Mouse (Mus musculus): ENCODE results near the gene Dohh. TPM values are rescaled to one million over a fixed set of nuclear protein-coding genes. Genes with fewer than 3 reads are reported as not detected.

Dohh gene
- polyA plus RNA-seq, 1 experiment from 2014 or later, result 61.4 TPM

DNA sequence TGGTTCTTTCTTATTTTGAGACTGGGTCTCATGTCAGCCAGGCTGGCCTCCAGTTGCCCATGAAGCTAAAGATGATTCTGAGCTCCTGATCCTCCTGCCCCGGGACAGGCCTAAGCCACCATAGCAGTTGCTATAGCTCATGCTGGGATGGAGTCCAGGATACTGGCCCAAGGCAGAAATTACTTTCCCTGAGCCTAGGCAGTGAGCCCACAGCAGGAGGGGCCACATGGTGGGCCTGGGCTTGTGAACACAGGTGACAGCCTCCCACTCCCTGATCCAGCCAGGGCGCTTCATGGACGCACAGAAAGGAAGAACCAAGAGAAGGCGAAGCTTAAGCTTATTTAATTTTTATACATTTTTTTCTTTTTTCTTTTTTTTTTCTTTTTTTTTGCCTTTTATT lies 11.6 kb downstream of the Dohh start:
- ATAC-seq (ENCODE audit: low read depth) (no peak), DNase-seq (ENCODE audit: low spot score) (no peak)
- no peak overlapping the region for H3K4me3 ChIP-seq (ENCODE audit: low read depth, low read length)
- no peaks in the 10 kb centered on the region for H3K27me3 ChIP-seq (replicated peaks; ENCODE audit: control insufficient read depth, insufficient read depth, low read length)
- H3K36me3 ChIP-seq (ENCODE audit: control insufficient read depth, insufficient read depth, low read length), result peaks cover 44% of the 10 kb centered on the region
- no peak overlapping the region for H3K9ac ChIP-seq (ENCODE audit: low read depth, low read length)
- H3K4me1 ChIP-seq (ENCODE audit: control insufficient read depth, insufficient read depth, low read length), result peaks cover 14% of the 10 kb centered on the region
- 88% methylated on average over 4 of the region's 4 CpGs for WGBS
- no peak overlapping the region for H3K4me2 ChIP-seq (ENCODE audit: low read depth, low read length)
- no peak overlapping the region for H3K27ac ChIP-seq (replicated peaks; ENCODE audit: low read depth, low read length)
- no peaks in the 10 kb centered on the region for H3K9me3 ChIP-seq (ENCODE audit: control insufficient read depth, low read length)

DNA sequence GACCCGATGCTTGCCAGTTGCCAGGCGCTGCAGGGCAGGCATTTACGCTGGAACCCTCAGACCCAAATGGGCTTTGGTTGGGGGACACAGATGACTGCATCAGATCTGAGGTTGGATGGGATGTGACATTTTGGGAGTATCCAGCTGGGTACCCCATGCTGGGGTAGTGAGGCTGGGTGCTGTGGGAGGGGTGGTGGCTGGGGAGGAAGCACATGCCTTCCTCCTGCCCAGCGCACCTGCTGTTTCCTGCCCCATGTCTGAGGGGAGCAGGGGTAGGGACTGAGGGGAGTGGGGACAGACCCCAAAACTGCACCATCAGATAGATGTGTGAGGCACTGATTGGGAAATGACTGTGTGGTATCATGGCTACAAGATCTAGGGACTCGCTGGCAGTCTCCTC lies 12.5 kb downstream of the Dohh start:
- DNase-seq (ENCODE audit: low spot score), result no peak
- Histone ChIP-seq H3K4me1 (ENCODE audit: control insufficient read depth, insufficient read depth, low read length) (peaks cover 20% of the 10 kb centered on the region), H3K9ac (ENCODE audit: low read depth, low read length) (no peak overlapping the region), H3K27ac (replicated peaks; ENCODE audit: low read depth, low read length) (no peak overlapping the region), H3K4me2 (ENCODE audit: low read depth, low read length) (no peak overlapping the region), H3K9me3 (ENCODE audit: control insufficient read depth, low read length) (no peaks in the 10 kb centered on the region), H3K36me3 (ENCODE audit: control insufficient read depth, insufficient read depth, low read length) (peaks cover 49% of the 10 kb centered on the region), H3K4me3 (ENCODE audit: low read depth, low read length) (no peak overlapping the region), H3K27me3 (replicated peaks; ENCODE audit: control insufficient read depth, insufficient read depth, low read length) (no peaks in the 10 kb centered on the region)
- WGBS, result 72% methylated on average over 5 of the region's 5 CpGs
- no peak for ATAC-seq (ENCODE audit: low read depth)

DNA sequence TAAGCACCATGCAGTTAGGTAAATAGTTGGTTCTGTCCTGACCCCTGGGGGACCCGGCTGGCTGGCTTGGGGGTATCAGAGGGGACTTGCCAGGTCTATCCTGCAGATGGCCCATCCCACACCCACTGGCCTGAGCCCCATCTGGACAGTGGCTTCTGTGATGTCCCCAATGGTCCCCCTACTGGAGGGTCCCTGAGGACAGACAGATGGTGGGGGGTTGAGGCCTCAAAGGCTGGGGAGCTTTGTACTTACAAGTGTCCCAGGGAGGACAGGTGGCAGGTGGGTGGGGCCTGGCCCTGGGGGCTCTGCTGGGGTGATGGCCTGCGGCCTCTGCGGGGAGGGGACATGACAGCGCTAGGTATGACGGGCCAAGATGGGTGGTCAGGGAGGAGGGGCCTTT lies 15.1 kb downstream of the Dohh start:
- H3K9me3 ChIP-seq (ENCODE audit: control insufficient read depth, low read length), result no peaks in the 10 kb centered on the region
- H3K27ac ChIP-seq (replicated peaks; ENCODE audit: low read depth, low read length), result no peak overlapping the region
- WGBS, result 77% methylated on average over 5 of the region's 5 CpGs

DNA sequence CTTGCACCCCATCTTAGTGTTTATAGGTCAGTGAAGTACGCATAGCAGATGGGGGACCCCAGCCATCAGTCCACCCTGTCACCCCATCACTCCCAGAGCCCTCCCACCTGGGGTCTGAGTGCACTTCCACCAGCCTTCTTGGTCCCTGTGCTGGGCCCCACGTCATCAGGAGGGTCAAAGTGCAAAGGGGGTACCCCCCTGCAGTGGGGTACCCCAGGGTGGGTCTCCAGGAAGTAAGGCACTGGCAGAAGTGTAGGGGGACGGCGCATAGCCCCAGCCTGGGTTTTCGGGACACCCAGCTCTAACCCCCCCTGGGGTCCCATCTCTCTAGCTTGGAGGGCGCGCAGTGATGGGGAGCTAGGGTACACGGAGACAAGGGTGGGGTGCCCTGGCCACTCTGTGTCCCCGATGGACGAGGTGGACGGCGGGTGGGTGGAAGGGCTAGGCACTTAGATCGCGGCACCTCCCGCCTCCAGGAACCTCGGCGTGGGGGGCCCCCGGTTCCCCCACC lies 15.6 kb downstream of the Dohh start:
- H3K27me3 ChIP-seq (replicated peaks; ENCODE audit: control insufficient read depth, insufficient read depth, low read length), result no peaks in the 10 kb centered on the region
- no peak for ATAC-seq (ENCODE audit: low read depth)
- 86% methylated on average over 17 of the region's 18 CpGs for WGBS
- no peak overlapping the region for H3K4me3 ChIP-seq (ENCODE audit: low read depth, low read length)
- peaks cover 72% of the 10 kb centered on the region for H3K36me3 ChIP-seq (ENCODE audit: control insufficient read depth, insufficient read depth, low read length)
- no peak overlapping the region for H3K9ac ChIP-seq (ENCODE audit: low read depth, low read length)
- H3K4me2 ChIP-seq (ENCODE audit: low read depth, low read length), result no peak overlapping the region
- peaks cover 23% of the 10 kb centered on the region for H3K4me1 ChIP-seq (ENCODE audit: control insufficient read depth, insufficient read depth, low read length)
- DNase-seq (ENCODE audit: low spot score), result no peak
- no peaks in the 10 kb centered on the region for H3K9me3 ChIP-seq (ENCODE audit: control insufficient read depth, low read length)
- H3K27ac ChIP-seq (replicated peaks; ENCODE audit: low read depth, low read length), result no peak overlapping the region

More for the DNA sequence above, 15.1 kb downstream of the Dohh start:
- H3K4me3 ChIP-seq (ENCODE audit: low read depth, low read length), result no peak overlapping the region
- no peaks in the 10 kb centered on the region for H3K27me3 ChIP-seq (replicated peaks; ENCODE audit: control insufficient read depth, insufficient read depth, low read length)
- no peak for DNase-seq (ENCODE audit: low spot score)
- no peak for ATAC-seq (ENCODE audit: low read depth)
- peaks cover 66% of the 10 kb centered on the region for H3K36me3 ChIP-seq (ENCODE audit: control insufficient read depth, insufficient read depth, low read length)
- no peak overlapping the region for H3K9ac ChIP-seq (ENCODE audit: low read depth, low read length)
- H3K4me2 ChIP-seq (ENCODE audit: low read depth, low read length), result no peak overlapping the region
- peaks cover 23% of the 10 kb centered on the region for H3K4me1 ChIP-seq (ENCODE audit: control insufficient read depth, insufficient read depth, low read length)

DNA sequence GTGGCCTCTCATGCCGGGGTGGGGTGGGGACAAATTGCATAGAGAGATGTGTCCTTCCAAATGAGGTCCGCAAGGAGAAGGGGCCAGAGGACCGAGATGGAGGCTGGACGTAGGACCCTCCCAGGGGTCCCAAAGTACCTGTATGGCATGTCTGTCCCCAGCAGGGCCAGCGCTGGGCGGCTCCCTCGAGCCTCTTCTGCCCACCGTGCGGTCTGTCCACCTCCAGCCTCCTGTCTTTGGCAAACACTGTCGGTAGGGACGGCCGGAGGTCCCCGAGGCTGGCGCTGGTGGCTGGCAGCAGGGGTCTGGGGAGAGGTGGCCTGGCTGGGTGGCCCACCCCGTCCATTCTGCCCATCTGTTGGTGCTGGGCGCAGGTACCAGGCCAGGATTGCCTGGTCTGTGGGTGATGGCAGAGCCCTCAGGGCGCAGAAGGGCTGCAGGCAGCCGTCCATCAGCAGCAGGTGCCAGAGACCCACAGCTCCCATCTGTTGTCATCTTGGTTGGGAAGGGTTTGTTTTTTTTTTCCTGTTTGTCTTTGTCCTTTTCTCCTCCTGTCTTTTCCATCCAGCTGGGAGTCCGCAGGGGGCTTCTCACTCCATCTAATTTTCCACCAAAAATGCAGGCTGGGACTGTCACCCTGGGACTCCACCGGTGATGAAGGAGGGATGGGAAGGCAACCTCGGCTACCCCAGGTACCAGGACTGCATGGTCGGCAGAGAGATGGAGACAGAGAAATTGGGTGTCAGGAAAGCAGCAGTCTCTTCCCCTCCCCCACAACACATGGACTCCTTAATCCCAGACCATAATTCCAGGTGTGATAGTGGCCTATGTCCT lies 16.4 kb downstream of the Dohh start:
- DNase-seq (ENCODE audit: low spot score) (no peak), ATAC-seq (ENCODE audit: low read depth) (no peak)
- no peaks in the 10 kb centered on the region for H3K9me3 ChIP-seq (ENCODE audit: control insufficient read depth, low read length)
- H3K4me2 ChIP-seq (ENCODE audit: low read depth, low read length), result no peak overlapping the region
- peaks cover 78% of the 10 kb centered on the region for H3K36me3 ChIP-seq (ENCODE audit: control insufficient read depth, insufficient read depth, low read length)
- H3K27ac ChIP-seq (replicated peaks; ENCODE audit: low read depth, low read length), result no peak overlapping the region
- H3K27me3 ChIP-seq (replicated peaks; ENCODE audit: control insufficient read depth, insufficient read depth, low read length), result no peaks in the 10 kb centered on the region
- H3K4me3 ChIP-seq (ENCODE audit: low read depth, low read length), result no peak overlapping the region
- 45% methylated on average over 17 of the region's 22 CpGs for WGBS
- peaks cover 23% of the 10 kb centered on the region for H3K4me1 ChIP-seq (ENCODE audit: control insufficient read depth, insufficient read depth, low read length)
- H3K9ac ChIP-seq (ENCODE audit: low read depth, low read length), result no peak overlapping the region

DNA sequence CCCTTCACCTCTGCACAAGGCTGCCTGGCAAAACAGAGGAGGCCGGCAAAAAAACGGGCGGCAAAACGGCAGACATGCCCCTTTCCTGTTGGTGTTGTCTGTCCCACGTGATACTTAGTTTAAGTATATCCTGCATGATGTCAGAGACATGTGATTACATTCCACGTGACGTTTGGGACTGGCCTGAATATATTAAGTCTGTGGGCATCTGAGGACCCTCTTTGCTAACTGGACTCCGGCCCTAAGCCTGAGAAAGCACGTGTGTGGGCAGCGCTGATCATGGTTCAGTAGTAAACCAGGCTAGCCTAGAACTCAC lies 16.9 kb downstream of the Dohh start:
- Histone ChIP-seq H3K36me3 (ENCODE audit: control insufficient read depth, insufficient read depth, low read length) (peaks cover 83% of the 10 kb centered on the region), H3K9ac (ENCODE audit: low read depth, low read length) (0 out of 2 replicates have a peak overlapping the region, but pooled peaks have one; percentile 21), H3K4me3 (ENCODE audit: low read depth, low read length) (no peak overlapping the region), H3K27me3 (replicated peaks; ENCODE audit: control insufficient read depth, insufficient read depth, low read length) (no peaks in the 10 kb centered on the region), H3K27ac (replicated peaks; ENCODE audit: low read depth, low read length) (peak overlapping the region; percentile 82), H3K4me1 (ENCODE audit: control insufficient read depth, insufficient read depth, low read length) (peaks cover 23% of the 10 kb centered on the region), H3K9me3 (ENCODE audit: control insufficient read depth, low read length) (no peaks in the 10 kb centered on the region), H3K4me2 (ENCODE audit: low read depth, low read length) (peak overlapping the region; percentile 23; the same call in 1 of the 2 replicates)
- DNase-seq (ENCODE audit: low spot score) (no peak), ATAC-seq (ENCODE audit: low read depth) (no peak)
- 39% methylated on average over 10 of the region's 10 CpGs for WGBS

DNA sequence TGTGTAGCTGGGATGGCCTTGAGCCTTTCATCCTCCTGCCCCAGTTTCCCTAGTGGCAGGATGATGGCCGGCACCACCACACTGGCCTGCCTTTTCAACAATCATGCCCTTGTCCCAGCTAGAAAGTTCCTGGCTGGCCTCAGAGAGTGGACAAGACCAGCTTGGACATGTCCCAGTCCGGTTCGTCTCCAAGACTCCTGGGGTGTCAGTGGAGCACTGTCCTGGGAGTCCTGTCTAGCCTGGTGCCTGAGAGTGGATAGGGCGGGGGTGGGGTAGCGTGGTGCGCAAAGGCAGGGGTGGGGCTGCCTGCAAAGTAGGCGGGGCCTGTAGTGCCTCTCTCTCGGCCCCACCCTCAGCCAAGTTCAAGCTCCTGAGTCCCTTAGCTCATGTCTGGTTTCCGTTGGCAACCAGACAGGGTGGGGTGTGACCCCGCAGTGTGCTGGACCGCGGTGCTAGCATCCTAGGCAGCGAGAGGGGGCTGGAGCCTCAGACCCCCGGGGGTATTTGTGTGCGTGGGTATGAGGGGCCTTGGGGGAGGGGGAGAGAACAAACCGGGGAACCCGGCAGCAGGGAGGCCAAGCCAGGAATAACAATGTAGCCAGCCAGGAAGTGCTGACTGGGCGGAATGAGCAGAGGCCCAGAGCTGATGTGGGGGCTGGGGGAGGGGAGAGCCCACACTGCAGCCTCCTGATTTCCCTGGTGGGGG lies 17.4 kb downstream of the Dohh start:
- no peaks in the 10 kb centered on the region for H3K9me3 ChIP-seq (ENCODE audit: control insufficient read depth, low read length)
- peak overlapping the region; percentile 82 for H3K27ac ChIP-seq (replicated peaks; ENCODE audit: low read depth, low read length)
- peaks cover 24% of the 10 kb centered on the region for H3K4me1 ChIP-seq (ENCODE audit: control insufficient read depth, insufficient read depth, low read length)
- H3K36me3 ChIP-seq (ENCODE audit: control insufficient read depth, insufficient read depth, low read length), result peaks cover 84% of the 10 kb centered on the region
- H3K9ac ChIP-seq (ENCODE audit: low read depth, low read length), result 0 out of 2 replicates have a peak overlapping the region, but pooled peaks have one; percentile 47
- 7% methylated on average over 18 of the region's 18 CpGs for WGBS
- peak; percentile 96 for DNase-seq (ENCODE audit: low spot score)
- no peaks in the 10 kb centered on the region for H3K27me3 ChIP-seq (replicated peaks; ENCODE audit: control insufficient read depth, insufficient read depth, low read length)
- H3K4me3 ChIP-seq (ENCODE audit: low read depth, low read length), result no peak overlapping the region; the same call in 1 of the 2 replicates
- peak overlapping the region; percentile 23 for H3K4me2 ChIP-seq (ENCODE audit: low read depth, low read length)
- ATAC-seq (ENCODE audit: low read depth), result peak; percentile 90

DNA sequence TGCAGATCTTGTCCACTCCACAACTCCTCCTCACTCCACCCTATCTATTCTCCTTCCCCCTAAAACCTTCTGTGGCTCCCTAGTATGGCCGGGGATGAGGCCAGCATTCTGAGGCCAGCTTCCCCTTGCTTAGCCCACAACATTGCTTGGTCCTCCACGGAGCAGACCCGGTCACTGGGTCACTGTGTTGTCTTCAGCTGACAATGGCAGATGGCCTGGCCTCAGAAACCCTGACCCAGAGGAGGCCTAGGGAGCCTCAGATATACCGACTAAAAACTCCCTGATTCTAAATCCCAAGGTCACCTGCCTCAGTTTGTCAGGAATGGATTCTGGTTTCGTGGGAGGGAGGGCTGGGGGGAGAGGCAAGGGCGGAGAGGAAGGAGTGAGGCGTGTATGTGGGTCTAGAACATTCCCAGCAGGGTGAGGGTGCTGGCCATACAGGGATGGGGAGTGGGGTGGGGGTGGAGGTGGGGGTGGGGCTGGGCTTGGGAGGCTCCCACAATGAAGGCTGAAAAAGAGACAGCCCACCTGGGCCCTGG lies 18.1 kb downstream of the Dohh start:
- Histone ChIP-seq H3K9me3 (ENCODE audit: control insufficient read depth, low read length) (no peaks in the 10 kb centered on the region), H3K4me3 (ENCODE audit: low read depth, low read length) (no peak overlapping the region), H3K4me2 (ENCODE audit: low read depth, low read length) (peak overlapping the region; percentile 23), H3K9ac (ENCODE audit: low read depth, low read length) (0 out of 2 replicates have a peak overlapping the region, but pooled peaks have one; percentile 47), H3K27me3 (replicated peaks; ENCODE audit: control insufficient read depth, insufficient read depth, low read length) (no peaks in the 10 kb centered on the region), H3K36me3 (ENCODE audit: control insufficient read depth, insufficient read depth, low read length) (peaks cover 84% of the 10 kb centered on the region), H3K27ac (replicated peaks; ENCODE audit: low read depth, low read length) (peak overlapping the region; percentile 82), H3K4me1 (ENCODE audit: control insufficient read depth, insufficient read depth, low read length) (peaks cover 30% of the 10 kb centered on the region)
- WGBS, result 20% methylated on average over 7 of the region's 7 CpGs
- DNase-seq (ENCODE audit: low spot score) (no peak), ATAC-seq (ENCODE audit: low read depth) (no peak)

All from embryonic facial prominence, embryonic 14.5 days (tissue).